Mouse (Mus musculus) thymus, postnatal 0 days (tissue): ENCODE measurements at regions not wholly inside any gene's neighbourhood (a gene's known extent, or its start where the extent isn't known, plus 50 kb on each side); places are given as distances from the start of the nearest gene placed in this dataset.

ENCODE experiments used
- DNase-seq: peaks from one replicate; pipeline ENCODE4 v3.0.0-alpha.2; 2015; ENCODE audit warnings: low spot score

DNA sequence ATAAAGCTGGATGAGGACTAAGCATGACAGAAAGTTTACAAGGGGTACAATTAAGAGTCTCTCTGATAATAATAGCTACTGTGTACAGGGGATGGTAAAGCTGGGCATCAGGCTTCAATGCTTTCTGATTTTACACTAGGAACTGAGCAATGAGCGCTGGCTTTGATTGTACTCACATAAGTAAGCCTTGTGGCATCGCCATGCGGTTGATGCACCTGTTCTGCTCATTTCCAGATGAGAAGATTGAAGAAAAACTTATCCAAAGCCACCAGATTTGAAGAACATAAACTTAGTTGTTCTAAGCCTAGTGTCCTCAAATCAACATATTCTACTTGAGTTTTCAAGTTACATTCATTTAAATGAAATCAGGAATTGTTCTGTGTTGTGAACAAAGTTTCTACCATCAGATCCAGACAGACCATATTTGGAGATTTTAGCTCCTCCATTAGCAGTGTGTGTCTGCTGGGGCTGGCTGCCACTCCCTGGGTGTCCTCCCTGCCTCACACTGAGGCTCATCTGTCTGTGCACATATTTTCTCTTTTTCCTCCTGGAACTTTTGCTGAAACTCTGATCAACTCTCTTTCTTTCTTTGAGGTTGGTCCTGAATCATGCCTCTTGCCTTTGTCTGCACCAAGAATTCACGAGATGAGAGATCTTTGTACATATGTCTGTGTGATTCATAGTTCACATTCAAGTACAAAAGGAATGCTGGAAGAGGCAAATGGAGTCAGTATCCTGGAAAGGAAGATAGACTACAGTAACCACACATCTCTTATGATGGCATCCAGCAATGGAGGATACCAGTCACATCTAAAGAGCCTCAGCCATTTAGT lies 68.2 kb upstream of the Ifne start:
- DNase-seq: no peak

DNA sequence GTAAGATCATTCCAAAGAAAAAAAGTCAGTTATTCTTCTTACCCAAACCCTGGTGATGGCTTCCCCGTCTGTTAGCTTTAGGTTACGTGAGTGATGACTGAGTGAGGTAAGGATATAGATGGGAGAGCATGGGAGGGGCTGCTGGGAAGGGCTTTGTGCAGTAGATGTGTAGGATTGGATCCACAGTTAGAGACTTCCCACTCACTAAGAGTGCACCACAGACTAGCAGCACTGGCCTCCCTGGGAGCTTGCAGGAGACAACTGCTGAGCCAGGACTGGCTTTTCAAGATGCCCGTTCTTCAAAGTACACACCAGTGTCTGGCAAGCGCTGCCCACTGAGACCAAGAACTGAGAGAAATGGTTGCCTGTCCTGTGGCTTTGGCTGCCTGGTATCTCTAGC lies 62.0 kb upstream of the Ifne start:
- no peak for DNase-seq

DNA sequence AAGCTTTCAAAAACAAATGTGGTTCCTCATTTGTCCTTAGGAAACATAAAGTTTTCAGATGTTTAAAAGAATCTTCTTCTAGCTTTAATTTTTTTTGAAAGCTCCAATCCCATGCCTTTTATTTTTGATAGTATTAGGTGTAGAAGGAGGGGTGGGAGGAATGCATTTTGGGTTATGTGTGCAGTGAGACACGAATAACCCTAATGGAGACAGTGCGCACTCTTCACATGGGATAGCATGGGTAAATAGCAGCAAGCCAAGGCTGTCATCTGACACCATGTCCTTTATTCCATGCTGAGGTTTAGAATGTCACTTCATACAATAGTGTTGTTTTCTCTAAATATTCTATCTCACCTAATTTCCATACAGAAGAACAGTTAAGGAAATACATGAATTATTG lies 60.7 kb upstream of the Ifne start:
- no peak for DNase-seq

- DNase-seq: no peak
These were observed 59.4 kb upstream of the Ifne start for GRCm38 (mm10) chr4:88939397-88939796.

GRCm38 (mm10) chr4:88938712-88939032 lies 58.7 kb upstream of the Ifne start:
- DNase-seq: no peak

DNA sequence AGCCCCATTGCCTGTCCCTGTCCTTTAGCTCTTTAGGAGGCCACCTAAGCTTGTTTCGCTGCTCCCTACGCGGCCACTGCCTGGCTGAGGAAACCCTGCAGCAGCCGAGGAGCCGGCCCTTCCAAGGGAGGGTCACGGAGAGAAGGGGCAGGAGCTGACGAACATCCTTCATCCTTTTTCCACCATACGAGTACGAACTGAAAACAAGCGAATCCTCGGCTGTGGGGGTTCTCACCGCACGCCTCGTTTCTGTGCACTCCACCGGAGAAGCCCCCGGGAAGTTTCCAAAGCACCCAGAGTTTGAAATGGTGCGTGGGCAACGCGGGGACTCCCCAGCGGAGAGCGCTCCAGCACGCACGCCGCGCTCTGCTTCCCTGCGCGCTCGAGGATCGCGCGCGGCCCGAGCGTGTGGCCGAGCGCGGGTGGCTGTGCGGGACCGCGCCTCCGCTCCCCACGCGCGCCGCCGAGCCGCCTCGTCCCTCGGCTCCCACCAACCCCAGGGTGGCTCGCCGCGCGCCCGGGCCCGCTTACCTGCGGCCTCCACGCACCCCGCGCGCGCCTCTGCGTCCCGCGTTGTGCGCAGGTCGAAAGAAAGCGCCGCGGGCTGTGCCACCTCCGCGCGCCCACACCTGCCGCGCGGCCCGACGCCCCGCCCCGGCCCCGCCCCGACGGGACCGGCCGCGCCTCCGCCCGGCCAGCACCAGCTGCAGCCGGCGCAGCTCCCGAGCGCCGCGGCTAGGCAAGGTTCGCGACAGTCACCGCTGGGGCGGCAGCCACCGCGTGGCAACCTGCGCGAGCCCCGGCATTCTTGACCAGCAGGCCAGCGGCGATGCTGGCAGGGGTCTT lies 58.1 kb upstream of the Ifne start:
- DNase-seq: peak; percentile 63

- DNase-seq: no peak
These were observed 57.0 kb upstream of the Ifne start for GRCm38 (mm10) chr4:88936976-88937375.

GRCm38 (mm10) chr4:88935901-88936300 lies 55.9 kb upstream of the Ifne start:
- DNase-seq: no peak

GRCm38 (mm10) chr4:88935316-88935715 lies 55.3 kb upstream of the Ifne start:
- DNase-seq: no peak

GRCm38 (mm10) chr4:88934266-88935025 lies 54.4 kb upstream of the Ifne start:
- no peak for DNase-seq

DNA sequence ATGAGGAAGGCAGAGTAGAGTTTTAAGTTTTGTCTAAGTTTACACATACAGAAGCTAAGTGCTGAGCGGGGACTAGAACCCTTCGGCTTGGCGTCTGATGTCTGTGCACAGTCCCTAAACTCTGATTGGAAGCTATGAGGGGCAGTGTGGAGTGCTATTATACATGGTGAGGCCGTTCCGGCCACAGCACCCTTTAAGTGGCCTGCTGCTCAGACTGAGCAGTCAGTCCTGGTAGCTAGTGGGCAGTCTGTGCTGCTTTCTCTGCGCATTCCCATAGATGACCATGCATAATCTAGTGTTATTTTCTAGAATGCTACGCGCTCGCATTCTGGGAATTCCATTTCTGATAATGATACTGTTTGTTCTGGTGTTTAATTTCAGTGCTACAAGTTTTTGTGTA lies 51.2 kb upstream of the Ifne start:
- DNase-seq: no peak
